Mouse (Mus musculus) forebrain, embryonic 14.5 days (tissue): ENCODE measurements around the gene Sctr. TPM values are rescaled to one million over a fixed set of nuclear protein-coding genes. Genes with fewer than 3 reads are reported as not detected.

ENCODE experiments used
- ATAC-seq: fragments of 200-750 bp; cut with Nextera tagmentation; 2 replicates; pipeline ENCODE4 v1.8.0; 2017; ENCODE audit warnings: mild to moderate bottlenecking, moderate library complexity
- DNase-seq: peaks from one replicate; pipeline ENCODE4 v3.0.0-alpha.2; 2015; ENCODE audit warnings: low spot score
- H3K27ac ChIP-seq: fragments of 300-500 bp; sonication (generic); 2 replicates; pipeline ENCODE4 v1.5.1; 2014; ENCODE audit warnings: low read depth, mild to moderate bottlenecking, control low read depth, low read length, moderate library complexity
- H3K27me3 ChIP-seq: fragments of 300-500 bp; sonication (generic); replicated peaks from 2 replicates; pipeline ENCODE4 v1.6.1; 2014; ENCODE audit warnings: low read length, control low read depth, mixed read lengths; ENCODE audit not compliant: control insufficient read depth, insufficient read depth
- H3K36me3 ChIP-seq: fragments of 300-500 bp; sonication (generic); 2 replicates; pipeline ENCODE4 v1.6.1; 2014; ENCODE audit warnings: low read length, control low read depth; ENCODE audit not compliant: control insufficient read depth, insufficient read depth
- H3K4me1 ChIP-seq: fragments of 300-500 bp; sonication (generic); 2 replicates; pipeline ENCODE4 v1.6.1; 2014; ENCODE audit warnings: antibody characterized with exemption, low read length, control low read depth; ENCODE audit not compliant: control insufficient read depth, insufficient read depth
- H3K4me2 ChIP-seq: fragments of 300-500 bp; sonication (generic); 2 replicates; pipeline ENCODE4 v1.6.1; 2014; ENCODE audit warnings: mild to moderate bottlenecking, control low read depth, low read length
- H3K4me3 ChIP-seq: fragments of 300-500 bp; sonication (generic); 2 replicates; pipeline ENCODE4 v1.5.1; 2014; ENCODE audit warnings: low read depth, low read length, control low read depth
- H3K9ac ChIP-seq: fragments of 300-500 bp; sonication (generic); 2 replicates; pipeline ENCODE4 v1.6.1; 2014; ENCODE audit warnings: mild to moderate bottlenecking, low read length, control low read depth, moderate library complexity
- H3K9me3 ChIP-seq: fragments of 300-500 bp; sonication (generic); replicated peaks from 2 replicates; pipeline ENCODE4 v1.6.1; 2016; ENCODE audit warnings: low read length, control low read depth, mixed read lengths; ENCODE audit not compliant: control insufficient read depth
- WGBS: fragments of 180-500 bp; shearing (Covaris S2); extraction: QIAGEN DNeasy Blood & Tissue Kit; methylation state at CpG from one replicate; pipeline ENCODE4 v1.1.7; 2014; 5-methylcytosine and 5-hydroxymethylcytosine counted together
- polyA plus RNA-seq: library from polyadenylated mRNA; unstranded; fragments of >200 nt; fragmentation: Nextera tagmentation; extraction: Ambion mirVana; gene quantifications from 2 replicates; pipeline ENCODE4 v1.2.1, GENCODE M21; 2014

Gene Sctr
- polyA plus RNA-seq, 1 experiment from 2014 or later: 0.52 TPM

DNA sequence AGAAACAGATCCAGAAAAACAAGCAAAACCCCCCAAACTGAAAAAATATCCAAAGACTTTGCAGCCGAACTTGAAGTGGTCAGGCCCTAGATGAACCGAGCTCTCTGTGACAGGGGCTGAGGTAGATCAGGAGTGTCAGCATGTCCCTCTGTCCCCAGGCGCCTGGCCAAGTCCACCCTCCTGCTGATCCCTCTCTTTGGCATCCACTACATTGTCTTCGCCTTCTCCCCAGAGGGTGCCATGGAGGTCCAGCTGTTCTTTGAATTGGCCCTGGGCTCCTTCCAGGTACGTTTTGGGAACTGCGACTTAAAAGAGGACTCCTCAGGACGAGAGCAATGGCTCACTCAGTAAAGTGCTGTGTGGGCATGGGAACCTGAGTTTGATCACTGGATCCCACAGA, 49.5 kb downstream of the Sctr start:
- DNase-seq (no peak), ATAC-seq (no peak)
- Histone ChIP-seq H3K27me3 (no peaks in the 10 kb centered on the region), H3K4me2 (no peak overlapping the region), H3K4me3 (no peak overlapping the region), H3K36me3 (no peaks in the 10 kb centered on the region), H3K27ac (no peak overlapping the region), H3K4me1 (no peaks in the 10 kb centered on the region), H3K9me3 (no peaks in the 10 kb centered on the region), H3K9ac (no peak overlapping the region)
- WGBS: 51% methylated on average over 7 of the region's 7 CpGs

DNA sequence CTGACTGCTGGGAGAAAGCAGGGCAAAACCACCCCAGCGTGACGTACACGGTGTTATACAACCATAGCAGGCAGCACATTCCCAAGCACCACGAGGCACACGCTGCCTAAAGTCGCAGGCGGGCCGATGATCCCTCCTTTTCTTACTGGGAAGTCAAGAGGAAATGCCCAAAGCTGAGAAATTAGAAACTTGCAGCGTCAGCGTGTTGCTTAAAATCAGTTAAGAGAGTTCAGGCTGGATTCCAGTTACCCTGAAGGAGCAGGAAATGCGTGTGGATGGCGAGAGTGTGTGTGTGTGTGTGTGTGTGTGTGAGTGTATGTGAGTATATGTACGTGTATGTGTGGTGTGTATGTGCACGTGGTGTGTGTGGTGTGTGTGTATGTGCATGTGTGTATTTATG, 50.4 kb downstream of the Sctr start:
- H3K27me3 ChIP-seq: no peaks in the 10 kb centered on the region
- no peak overlapping the region for H3K9ac ChIP-seq
- H3K36me3 ChIP-seq: no peaks in the 10 kb centered on the region
- H3K9me3 ChIP-seq: no peaks in the 10 kb centered on the region
- H3K4me1 ChIP-seq: no peaks in the 10 kb centered on the region
- no peak for ATAC-seq
- no peak for DNase-seq
- no peak overlapping the region for H3K4me3 ChIP-seq
- H3K27ac ChIP-seq: no peak overlapping the region
- WGBS: 84% methylated on average over 14 of the region's 14 CpGs
- H3K4me2 ChIP-seq: no peak overlapping the region

GRCm38 (mm10) chr1:120057674-120058430, 51.2 kb downstream of the Sctr start:
- no peak for ATAC-seq
- no peak overlapping the region for H3K9ac ChIP-seq
- no peak for DNase-seq
- no peaks in the 10 kb centered on the region for H3K4me1 ChIP-seq
- H3K4me3 ChIP-seq: no peak overlapping the region
- no peaks in the 10 kb centered on the region for H3K9me3 ChIP-seq
- H3K27me3 ChIP-seq: no peaks in the 10 kb centered on the region
- 82% methylated on average over 8 of the region's 8 CpGs for whole genome bisulfite sequencing
- H3K4me2 ChIP-seq: no peak overlapping the region
- no peak overlapping the region for H3K27ac ChIP-seq
- H3K36me3 ChIP-seq: no peaks in the 10 kb centered on the region

DNA sequence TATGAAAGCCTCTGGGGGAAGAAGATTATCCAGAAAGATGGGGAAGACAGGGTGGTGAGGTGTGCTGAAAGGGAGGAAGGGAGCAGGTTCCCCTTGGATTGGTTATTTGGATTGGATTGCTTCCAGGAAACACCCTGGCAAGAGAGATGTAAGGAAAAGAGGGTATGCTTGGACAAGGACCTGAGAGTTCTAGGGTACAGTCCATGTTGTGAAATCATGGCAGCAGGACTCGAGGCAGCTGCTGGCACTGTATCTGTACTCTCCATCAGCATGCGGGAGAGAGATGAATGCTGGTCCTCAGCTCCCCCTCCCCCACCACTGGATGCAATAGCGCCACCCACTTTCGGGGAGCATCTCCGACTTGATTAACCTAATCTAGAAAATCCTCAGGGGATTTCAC, 54.0 kb downstream of the Sctr start:
- H3K4me1 ChIP-seq: no peaks in the 10 kb centered on the region
- H3K36me3 ChIP-seq: no peaks in the 10 kb centered on the region
- no peaks in the 10 kb centered on the region for H3K9me3 ChIP-seq
- ATAC-seq (no peak), DNase-seq (no peak)
- no peak overlapping the region for H3K4me2 ChIP-seq
- no peaks in the 10 kb centered on the region for H3K27me3 ChIP-seq
- WGBS: 67% methylated on average over 5 of the region's 5 CpGs
- H3K27ac ChIP-seq: no peak overlapping the region
- no peak overlapping the region for H3K9ac ChIP-seq
- no peak overlapping the region for H3K4me3 ChIP-seq

DNA sequence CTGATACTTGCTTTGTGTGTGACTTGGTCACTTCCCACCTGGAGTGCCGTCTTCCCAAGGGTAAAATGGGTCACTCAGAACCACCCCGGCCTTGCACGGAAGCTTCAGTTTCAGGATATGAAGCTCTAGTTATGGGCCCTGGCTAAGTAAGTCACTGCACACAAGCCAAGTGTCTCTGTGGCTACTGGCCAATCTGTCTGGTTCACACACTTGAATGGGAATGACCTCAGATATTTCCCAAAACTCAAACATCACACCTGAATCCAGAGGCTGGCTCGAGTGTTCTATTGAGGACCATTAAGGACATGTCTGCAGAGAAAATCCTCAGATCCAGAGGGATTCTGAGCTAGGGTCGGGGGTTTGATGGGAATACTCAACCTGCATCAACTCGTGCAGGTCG, 55.5 kb downstream of the Sctr start:
- no peak overlapping the region for H3K4me2 ChIP-seq
- H3K36me3 ChIP-seq: no peaks in the 10 kb centered on the region
- H3K4me1 ChIP-seq: no peaks in the 10 kb centered on the region
- H3K9ac ChIP-seq: no peak overlapping the region
- DNase-seq (no peak), ATAC-seq (no peak)
- WGBS: 92% methylated on average over 7 of the region's 7 CpGs
- no peaks in the 10 kb centered on the region for H3K9me3 ChIP-seq
- H3K4me3 ChIP-seq: no peak overlapping the region
- H3K27me3 ChIP-seq: no peaks in the 10 kb centered on the region
- no peak overlapping the region for H3K27ac ChIP-seq

DNA sequence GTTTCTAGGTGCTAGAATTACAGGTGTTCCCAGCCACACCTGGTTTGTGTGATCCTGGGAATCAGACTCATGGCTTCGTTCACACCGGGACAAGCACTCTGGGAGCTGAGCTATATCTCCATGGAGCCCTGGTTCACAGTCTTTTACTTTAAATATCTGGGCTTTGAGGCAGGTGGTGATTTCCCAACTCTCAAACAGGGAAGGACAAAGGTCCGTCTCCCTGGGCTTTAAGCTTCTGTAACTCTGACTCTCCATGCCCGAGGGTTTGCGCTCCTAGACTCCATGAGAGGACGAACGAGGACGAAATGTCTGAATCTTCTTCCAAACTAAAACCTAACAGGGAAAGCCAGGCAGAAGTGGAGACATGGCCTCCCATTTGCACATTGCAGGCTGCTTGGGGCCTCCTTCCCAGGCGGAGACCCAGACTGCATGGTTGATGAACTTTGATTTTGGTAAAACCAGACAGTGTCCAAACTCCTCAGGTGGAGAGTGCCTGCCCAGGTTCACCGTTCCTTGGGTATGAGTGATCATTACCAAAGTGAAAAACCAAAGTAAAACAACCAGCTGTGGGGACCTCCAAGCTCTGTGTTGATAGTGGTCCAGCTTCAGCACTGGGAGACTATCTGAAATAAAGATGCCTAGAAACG, 57.5 kb downstream of the Sctr start:
- H3K4me3 ChIP-seq: no peak overlapping the region
- DNase-seq (no peak), ATAC-seq (no peak)
- H3K27ac ChIP-seq: no peak overlapping the region
- 91% methylated on average over 11 of the region's 11 CpGs for WGBS
- H3K36me3 ChIP-seq: no peaks in the 10 kb centered on the region
- no peaks in the 10 kb centered on the region for H3K9me3 ChIP-seq
- H3K9ac ChIP-seq: no peak overlapping the region
- no peaks in the 10 kb centered on the region for H3K27me3 ChIP-seq
- H3K4me2 ChIP-seq: no peak overlapping the region
- H3K4me1 ChIP-seq: no peaks in the 10 kb centered on the region

DNA sequence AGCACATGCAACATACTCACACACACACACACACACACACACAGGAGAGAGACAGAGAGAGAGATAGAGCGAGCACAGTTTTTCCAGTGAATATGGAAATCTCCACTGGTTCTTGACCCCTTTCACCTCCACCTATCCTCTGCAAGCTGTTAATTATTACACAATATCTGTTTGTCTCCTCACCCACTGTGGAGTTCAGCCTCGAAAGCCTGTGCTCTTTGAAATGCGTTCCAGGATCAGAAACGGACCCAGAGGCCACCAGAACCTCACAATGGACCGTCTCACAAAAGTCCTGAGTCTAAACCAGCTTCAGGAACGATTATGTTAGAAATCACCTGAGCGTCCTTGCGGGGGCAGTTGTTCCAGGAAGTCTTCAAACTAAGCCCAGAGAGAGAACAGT, 59.5 kb downstream of the Sctr start:
- no peak overlapping the region for H3K9ac ChIP-seq
- no peaks in the 10 kb centered on the region for H3K36me3 ChIP-seq
- no peak overlapping the region for H3K4me2 ChIP-seq
- DNase-seq (no peak), ATAC-seq (no peak)
- WGBS: 88% methylated on average over 8 of the region's 8 CpGs
- H3K27ac ChIP-seq: no peak overlapping the region
- H3K9me3 ChIP-seq: no peaks in the 10 kb centered on the region
- H3K4me1 ChIP-seq: no peaks in the 10 kb centered on the region
- no peaks in the 10 kb centered on the region for H3K27me3 ChIP-seq
- no peak overlapping the region for H3K4me3 ChIP-seq

DNA sequence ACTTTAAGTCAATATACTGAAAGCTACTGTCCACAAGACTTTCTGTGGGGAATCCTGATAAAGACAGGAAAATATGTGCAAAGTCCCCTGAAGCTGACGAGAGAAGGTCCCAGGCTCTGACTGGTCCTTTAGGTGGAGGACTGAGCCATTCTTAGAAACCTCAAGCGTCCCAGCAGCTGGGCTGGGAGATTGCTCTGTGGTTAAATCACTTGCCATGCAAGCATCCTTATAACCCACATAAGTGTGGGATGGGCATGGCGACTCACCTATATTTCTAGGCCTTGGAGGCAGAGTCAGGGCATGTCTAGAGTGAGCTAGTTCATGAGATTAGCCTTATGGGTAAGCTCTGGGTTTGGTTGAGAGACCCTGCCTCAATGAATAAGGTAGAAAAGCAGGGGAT, 59.9 kb downstream of the Sctr start:
- no peaks in the 10 kb centered on the region for H3K9me3 ChIP-seq
- no peak overlapping the region for H3K4me2 ChIP-seq
- H3K27ac ChIP-seq: no peak overlapping the region
- H3K4me1 ChIP-seq: no peaks in the 10 kb centered on the region
- no peak for ATAC-seq
- H3K36me3 ChIP-seq: no peaks in the 10 kb centered on the region
- 81% methylated on average over 3 of the region's 3 CpGs for WGBS
- H3K27me3 ChIP-seq: no peaks in the 10 kb centered on the region
- H3K4me3 ChIP-seq: no peak overlapping the region
- no peak overlapping the region for H3K9ac ChIP-seq
- DNase-seq: no peak

GRCm38 (mm10) chr1:120069120-120069519, 62.4 kb downstream of the Sctr start:
- no peak overlapping the region for H3K4me2 ChIP-seq
- H3K27ac ChIP-seq: no peak overlapping the region
- no peaks in the 10 kb centered on the region for H3K9me3 ChIP-seq
- DNase-seq: no peak
- ATAC-seq: no peak
- H3K9ac ChIP-seq: no peak overlapping the region
- H3K4me3 ChIP-seq: no peak overlapping the region
- H3K4me1 ChIP-seq: peaks cover 6% of the 10 kb centered on the region
- 85% methylated on average over 5 of the region's 5 CpGs for WGBS
- H3K36me3 ChIP-seq: no peaks in the 10 kb centered on the region
- H3K27me3 ChIP-seq: peaks cover 12% of the 10 kb centered on the region; the same call in 1 of the 2 replicates
